Mouse (Mus musculus): ENCODE data around the gene Fzd1.

Gene Fzd1

DNA sequence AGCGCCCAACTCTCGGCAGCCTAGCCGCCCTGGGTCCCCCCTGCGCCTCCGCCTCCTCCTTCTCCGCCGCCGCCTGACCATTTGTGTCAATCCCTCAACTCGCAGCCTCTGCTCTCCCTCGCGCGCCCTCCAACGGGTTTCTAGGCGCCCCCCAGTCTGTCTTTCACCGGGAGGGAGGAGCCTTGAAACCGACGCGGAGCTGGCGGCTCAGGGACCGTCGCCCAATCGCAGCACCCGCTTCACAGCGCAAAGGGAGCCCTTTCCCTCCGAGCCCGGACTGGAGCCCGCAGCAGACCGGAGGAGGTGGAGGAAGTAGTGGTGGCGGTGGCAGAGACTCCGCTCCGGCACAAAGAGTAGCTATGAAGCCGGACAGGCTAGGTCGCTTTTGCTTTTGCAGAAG, at the start of gene Fzd1:
TSS of gene Fzd1 (minus strand) at position 134 of the 400 bp plus-strand sequence.
- DNase-seq (ENCODE audit: low spot score in 2 of 2) = peak; percentile 91 to 93

DNA sequence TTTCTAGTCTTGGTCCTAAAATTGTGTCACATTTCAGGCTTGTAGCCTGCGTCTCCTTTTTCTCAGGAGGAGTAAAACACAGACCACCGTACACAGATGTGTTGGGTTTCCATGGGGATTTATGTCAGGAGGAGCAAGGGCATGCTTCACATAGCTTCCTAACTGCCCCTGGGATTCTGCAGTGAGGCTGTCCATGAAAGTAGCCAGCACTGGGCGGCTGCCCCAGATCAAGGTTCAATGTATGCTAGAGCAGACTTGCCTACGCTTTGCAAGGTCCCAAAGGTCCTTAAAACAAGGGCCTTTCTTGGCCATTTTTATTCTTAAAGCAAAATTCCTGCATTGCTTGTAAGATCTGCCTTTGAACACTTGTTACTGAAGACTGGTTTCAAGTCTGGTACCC, 47.4 kb upstream of the Fzd1 start:
- no peak for DNase-seq (ENCODE audit: low spot score in 2 of 2)

DNA sequence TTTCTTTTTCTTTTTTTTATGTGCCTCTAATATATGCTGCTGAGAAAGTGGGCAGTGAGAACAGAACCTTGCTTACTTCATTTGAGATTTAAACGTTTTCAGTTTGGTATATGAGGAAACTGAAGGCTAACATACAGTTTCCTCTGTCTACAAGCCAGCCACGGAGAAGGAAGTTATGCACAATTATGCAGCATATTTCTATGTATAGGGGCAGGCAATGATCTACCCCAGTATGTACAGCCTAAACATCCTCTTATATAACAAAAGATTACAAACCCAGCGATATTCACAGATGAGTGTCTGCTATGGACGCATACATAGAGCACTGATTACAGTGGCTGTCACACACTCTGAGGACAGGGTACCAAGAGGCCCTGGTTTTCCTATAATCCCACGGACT, 45.9 kb upstream of the Fzd1 start:
- DNase-seq (ENCODE audit: low spot score in 2 of 2) = no peak

DNA sequence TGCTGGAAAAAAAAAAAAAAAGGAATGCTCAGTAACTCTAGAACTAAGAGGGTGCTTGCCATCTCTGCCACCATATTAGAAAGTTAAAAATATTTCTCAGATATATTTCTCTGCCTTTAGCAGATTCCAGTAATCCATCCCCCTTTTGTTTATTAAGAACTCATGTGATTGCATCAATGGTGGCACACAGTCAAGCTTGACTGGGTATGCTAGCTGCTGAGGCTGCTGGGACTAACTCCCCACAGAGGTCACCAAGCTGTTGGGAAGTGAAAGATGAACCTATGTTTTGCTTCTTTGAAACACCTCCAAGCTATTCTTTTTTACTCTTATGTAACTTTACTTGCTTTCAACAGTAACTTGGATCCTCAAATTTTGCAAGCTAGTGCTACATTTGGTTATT, 44.1 kb upstream of the Fzd1 start:
- DNase-seq (ENCODE audit: low spot score in 2 of 2) = no peak

DNA sequence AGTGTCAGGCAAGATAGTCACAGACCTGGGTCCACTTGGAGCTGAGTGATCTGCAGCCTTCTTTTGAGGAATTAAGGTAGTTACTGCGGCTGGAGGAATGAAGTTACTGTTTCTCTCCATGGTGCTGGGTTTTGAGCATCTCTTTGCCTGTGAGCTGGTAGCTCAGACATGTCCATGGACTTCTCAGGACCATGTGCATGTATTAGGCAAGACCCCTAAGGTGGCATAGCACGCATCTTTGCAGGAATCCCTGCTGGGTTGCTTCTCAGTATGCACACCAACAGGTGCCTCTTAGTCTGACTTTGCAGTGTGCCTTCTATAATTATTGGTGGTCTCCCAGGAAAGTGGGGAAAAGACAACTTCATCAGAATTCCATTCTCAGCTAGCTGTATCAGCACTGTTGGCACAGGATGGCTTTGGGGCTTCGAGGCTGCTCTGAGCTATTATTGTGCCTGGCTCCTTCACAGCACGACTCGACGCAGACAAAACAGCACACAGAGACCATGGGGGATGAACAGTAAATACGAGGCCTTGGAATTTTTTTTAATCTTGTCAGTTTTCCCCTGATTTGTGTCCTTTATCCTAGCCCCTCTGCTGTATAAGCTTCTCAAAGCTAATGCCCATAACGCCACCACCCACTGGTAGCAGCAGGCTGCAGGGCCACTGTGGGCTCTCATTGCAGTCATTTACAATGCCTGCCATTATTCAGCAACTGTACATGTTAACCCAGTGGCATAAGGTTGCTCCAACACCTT, 43.4 kb upstream of the Fzd1 start:
- DNase-seq (ENCODE audit: low spot score in 2 of 2) = no peak

DNA sequence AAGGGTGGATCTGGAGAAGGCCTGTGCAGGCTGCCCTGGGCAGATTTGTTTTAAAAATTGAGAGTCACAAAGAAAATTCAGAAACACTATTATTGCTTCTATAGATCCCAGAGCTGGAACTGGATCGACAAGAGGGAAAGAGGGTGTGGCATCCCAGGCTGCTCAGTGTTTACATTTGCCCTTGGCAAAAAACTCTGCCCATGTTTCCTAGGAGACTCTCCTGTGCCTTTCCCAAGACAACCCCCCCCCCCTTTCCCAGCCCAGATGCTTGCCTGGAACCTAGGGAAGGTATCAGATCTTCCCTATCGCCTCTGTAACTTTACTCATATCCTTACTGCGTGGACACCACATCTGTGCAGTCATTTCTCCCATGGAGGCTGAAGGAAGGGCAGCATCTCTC, 33.4 kb upstream of the Fzd1 start:
- DNase-seq (ENCODE audit: low spot score in 2 of 2) = no peak

DNA sequence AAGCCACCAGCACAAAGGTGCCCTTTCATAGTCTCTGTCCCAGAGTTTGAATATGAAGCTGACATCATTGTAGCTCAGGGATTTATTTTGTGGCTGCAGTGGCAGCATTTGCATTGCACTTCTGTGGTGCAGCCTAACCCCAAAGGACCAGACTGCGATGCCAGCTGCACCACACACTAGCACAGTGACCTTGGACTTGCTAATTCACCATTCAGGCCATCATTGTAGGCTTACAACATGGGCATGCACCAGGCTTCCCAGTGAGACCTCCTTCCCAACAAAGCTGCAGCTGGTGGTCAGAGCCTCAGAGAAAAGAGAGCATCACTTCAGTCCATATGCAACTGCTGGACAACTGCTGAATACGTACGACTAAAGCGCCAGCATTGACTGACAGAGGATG, 32.4 kb upstream of the Fzd1 start:
- no peak for DNase-seq (ENCODE audit: low spot score in 2 of 2)

DNA sequence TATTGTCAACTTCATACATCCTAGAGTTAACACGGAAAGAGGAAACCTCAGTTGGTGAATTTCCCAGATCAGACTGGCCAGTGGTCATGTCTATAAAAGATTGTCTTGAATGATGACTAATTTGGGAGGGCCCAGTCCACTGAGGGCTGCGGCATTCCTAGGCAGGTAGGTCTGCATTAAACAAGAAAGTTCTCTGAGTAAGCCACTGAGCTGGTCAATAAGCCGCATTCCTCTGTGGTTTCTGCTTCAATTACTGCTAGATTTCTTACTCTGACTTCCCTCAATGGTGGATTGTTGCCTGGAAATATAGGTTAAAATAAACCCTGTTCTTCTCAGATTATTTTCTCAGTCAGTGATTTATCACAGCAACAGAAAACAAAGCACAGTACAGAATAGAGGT, 30.6 kb upstream of the Fzd1 start:
- no peak for DNase-seq (ENCODE audit: low spot score in 2 of 2)

DNA sequence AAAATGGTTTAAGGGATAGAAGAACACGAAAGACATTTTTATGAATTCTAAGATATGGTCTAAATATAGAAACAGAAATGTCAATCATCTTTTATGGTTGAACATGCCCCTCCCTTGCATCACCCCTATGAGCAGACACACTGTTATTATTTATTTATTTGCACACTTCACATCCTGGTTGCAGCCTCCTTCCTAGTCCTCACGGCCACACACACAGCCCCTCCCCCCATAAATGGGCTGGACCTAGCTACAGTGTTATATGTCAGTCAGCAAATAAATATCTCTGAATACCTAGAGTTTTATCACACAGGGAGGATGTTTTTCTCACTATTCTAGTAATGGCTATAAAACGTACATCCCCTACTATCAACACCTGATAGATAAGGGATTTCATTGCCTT, 29.0 kb upstream of the Fzd1 start:
- no peak for DNase-seq (ENCODE audit: low spot score in 2 of 2)

DNA sequence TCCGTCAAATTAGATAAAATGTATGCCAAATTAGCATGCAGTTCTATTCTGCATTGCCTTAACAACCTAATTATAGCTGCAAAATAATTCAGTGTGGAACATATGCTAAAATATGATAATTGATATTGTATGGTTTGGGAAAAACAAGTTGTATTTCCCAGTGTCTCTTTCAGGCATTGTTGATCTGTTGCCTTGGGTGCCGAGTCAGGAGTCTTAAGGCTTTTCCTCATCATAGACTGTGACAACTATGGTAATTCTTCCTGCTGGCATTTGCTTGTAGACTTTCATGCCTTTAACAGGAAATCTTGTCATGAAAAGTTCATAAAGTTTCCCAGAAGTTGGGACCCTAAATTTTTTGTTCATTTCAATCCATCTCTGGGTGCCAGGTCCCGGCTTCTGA, 20.4 kb upstream of the Fzd1 start:
- DNase-seq (ENCODE audit: low spot score in 2 of 2) = no peak

DNA sequence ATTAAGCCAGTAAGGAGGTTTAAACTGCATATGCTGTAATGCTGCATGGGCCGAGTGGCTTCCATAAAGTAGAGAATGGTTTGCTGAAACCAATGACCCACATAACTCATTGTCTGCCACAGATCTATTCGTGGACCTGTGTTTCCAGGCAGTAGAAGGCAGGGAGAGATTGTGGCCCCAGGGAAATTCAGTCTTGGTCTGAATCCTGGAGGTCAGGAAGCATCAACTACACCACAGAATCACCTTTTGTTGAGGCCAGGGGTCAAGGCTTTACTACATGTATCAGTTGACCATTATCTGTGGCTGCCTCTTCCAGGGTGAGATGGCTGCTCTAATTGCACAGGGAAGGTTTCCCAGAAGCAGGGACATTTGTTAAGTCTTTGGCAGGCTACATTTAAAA, 18.7 kb upstream of the Fzd1 start:
- DNase-seq (ENCODE audit: low spot score in 2 of 2) = no peak

DNA sequence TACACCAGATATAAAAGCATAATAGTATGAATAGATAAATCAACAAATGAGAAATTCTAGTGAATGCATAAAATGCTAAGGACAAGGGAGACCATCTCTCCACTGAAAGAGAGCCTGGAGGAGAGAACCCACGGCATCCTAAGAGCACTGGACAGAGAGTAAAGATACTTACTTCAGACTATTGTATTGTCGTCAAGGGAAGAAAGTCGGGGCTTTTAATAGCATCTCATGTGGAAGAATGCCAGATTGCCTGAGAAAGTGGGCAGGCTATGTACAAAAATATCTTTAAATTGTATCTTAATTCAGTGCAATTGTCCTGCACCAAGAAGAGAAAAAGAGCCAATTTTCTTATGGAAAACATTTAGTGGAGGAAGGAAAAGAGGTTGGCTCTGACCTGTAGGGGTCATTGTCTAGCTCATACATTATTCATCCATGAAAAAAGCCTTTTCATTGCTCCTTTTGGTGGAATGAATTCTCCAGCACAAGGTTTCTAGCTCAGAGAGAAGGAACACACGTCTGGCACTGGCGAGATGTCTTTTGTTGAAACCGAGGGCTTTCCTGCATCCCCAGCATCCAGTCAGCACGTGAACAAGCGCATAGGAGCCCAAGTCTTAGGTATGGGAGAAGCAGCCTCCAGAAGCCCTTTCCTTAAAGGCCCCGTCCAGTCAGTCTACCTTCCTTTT, 15.4 kb upstream of the Fzd1 start:
- no peak for DNase-seq (ENCODE audit: low spot score in 2 of 2)

DNA sequence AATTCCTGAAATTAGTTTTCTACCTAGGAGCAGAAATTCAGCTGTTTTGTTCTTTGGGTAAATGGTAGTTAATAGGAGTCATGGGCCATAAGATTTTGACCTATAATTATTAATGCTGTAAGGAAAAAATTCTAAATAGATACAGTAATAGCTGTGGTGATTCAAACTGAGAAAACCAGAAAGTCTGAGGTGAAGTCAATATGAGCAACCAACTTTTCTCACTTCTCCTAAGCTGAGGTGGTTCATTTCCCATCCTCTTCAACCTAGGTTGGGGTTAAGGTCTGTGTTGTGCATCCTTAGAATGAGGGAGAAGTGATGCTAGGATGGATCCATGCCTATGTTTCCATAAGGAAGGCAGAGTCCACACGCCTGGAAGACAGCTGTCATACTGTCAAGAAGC, 12.8 kb upstream of the Fzd1 start:
- DNase-seq (ENCODE audit: low spot score in 2 of 2) = no peak

DNA sequence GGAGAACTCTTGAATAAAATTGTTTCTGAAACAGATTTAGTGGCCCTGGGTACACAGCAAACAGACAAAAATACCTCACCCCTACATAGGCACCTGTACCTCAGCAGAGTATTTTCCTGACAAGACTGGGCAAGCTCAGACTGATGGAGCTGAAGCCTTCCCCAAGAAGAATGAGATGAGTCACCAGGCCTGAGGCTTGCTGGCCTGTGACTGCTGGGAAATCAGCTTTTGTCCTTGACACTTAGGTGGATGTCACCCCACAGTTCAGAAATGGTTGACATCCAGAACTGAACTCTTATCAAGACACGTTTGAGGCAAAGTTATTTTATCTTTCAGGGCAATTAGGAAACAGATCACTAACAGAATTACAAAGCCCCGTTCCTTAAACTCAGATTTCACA, 10.1 kb upstream of the Fzd1 start:
- DNase-seq (ENCODE audit: low spot score in 2 of 2) = peak in 1 of 2 experiments; percentile 45

DNA sequence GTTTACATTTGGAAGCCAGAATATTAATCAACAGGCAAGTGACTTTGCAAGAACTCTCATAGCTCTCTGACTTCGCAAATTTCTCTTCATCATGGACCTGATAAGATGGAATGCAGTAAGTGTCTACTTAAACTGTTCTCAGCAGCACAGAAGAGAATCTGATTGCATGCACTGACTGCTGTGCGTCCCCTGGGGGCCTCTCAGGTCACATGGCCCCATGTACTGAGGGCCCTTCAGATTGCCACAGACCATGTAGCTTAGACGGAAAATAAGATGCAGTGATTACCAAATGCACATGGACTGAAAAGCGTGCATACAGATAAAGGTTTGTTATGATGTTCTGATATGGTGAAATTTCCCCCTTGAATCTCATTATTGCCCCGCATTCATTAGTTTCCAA, 8.9 kb upstream of the Fzd1 start:
- no peak for DNase-seq (ENCODE audit: low spot score in 2 of 2)

DNA sequence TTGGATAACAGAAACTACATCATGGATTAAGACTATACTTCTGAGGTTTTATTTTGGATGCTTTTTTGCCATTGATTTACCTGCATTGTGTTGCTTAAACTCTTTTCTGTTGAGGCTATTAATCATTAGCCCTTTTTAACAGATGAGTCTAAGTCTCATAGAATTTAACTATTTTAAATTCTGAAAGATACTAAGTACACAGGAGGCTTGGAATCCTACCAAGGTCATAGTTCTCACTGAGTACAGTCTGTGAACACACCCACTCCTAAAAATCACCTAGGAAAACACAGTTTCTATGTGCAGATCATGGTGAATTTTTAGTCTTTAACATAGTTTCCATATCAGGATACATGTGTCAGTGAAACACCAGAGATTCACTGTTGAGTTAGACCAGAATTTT, 4.1 kb upstream of the Fzd1 start:
- DNase-seq (ENCODE audit: low spot score in 2 of 2) = no peak

DNA sequence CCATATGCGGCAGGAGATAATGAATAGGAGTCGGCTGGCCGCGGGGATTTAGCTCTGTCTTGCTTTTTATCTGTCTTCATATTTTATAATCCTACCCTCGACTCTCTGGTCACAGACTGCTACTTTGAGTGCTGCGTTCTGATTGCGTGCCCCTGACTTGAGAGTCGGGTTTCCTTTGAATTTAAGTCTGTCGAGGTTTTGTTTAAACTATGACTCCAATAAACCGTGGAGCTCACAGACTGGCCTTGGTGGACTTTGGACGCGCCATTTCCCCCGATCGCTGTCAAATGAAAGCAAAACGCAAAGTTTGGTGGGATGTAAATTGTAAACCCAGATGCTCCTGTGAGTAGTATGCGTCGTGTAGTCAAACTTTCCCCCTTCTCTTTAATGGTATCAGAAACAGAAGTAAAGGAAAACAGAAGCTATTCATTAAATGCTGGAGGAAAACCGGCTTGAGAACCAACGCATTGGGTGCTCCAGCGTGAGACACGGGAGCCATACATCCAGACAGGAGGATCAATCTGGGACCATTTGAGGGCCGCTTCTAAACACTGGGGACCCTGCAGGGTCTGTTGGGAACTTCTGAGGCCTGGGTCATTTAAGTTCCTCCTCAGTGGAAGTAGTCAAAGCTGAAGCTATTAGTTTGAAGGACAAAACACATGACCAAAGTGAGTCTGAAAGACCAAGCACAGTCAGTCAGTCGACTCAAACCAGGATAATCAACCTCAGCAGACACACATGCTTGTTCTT, 671 bp upstream of the Fzd1 start:
- DNase-seq (ENCODE audit: low spot score in 2 of 2) = no peak

DNA sequence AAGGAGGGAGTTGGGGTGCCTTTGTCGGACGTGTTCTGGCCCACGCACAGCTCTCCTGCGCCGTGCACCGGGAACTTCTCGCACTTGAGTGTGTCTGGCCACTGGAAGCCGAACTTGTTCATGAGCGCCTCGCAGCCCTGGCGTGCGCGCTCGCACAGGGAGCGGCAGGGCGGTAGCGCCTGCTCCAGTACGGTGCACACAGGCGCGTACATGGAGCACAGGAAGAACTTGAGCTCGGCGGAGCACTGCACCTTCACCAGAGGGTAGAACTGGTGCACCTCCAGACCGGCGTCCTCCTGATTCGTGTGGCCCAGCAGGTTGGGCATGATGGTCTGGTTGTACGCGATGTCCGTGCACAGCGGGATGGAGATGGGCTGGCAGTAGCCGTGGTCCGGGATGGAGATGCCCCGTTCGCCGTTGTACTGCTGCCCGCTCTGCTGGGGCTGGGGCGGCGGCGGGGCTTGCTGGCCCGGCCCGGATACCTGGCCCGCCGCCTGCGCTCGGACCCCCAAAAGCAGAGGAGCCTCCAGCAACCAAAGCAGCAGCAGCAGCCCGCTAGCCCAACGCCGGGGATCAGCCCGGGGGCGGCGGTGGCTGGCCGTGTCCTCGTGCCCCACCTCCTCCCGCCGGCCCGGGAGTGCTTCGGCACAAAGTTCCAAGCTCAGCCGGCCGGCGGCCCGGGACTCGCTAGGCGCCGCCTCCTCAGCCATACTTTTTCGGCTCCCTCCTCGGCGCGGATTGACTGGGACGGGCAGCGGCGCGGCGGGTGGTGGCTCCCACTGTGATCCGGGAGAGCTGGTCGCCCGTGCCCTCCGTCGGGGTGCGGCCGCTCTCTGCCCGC, 744 bp downstream of the Fzd1 start:
- DNase-seq (ENCODE audit: low spot score in 2 of 2) = peak; percentile 48 to 68

DNA sequence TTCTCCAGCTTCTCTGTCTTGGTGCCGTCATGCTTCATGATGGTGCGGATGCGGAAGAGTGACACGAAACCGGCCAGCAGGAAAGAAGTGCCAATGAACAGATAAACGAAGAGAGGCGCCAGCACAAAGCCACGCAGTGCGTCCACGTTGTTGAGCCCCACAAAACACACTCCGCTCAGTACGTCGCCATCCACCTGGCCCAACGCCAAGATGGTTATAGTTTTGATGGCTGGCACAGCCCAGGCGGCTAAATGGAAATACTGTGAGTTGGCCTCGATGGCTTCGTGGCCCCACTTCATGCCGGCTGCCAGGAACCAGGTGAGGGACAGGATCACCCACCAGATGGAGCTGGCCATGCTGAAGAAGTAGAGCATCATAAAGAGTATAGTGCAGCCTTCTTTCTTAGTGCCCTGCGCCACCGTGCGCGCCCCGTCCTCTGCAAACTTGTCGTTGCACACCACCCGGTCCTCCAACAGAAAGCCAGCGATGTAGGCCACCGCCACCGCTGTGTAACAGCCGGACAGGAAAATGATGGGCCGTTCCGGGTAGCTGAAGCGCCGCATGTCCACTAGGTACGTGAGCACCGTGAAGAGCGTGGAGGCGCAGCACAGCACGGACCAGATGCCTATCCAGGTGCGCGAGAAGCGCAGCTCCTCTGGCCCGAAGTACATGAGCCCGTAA, 1.7 kb downstream of the Fzd1 start:
- peak in 1 of 2 experiments; percentile 11 for DNase-seq (ENCODE audit: low spot score in 2 of 2)

DNA sequence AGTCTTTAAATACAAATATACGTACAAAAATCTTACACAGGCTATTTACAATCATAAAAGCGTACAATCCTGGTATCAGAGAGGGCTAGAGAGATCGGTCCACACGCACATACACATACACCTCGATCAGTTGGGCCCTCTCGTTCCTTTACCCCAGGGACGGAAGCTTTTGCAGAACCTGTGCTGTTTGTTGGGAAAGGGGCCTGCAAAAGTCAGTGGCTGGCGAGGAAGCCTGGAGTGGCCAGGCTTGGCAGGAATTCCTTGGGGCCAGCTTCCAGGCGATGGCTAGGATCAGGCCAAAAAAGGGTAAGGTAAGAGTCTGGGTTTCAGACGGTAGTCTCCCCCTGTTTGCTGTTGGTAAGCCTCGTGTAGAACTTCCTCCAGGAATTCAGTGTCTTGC, 2.5 kb downstream of the Fzd1 start:
- no peak for DNase-seq (ENCODE audit: low spot score in 2 of 2)

DNA sequence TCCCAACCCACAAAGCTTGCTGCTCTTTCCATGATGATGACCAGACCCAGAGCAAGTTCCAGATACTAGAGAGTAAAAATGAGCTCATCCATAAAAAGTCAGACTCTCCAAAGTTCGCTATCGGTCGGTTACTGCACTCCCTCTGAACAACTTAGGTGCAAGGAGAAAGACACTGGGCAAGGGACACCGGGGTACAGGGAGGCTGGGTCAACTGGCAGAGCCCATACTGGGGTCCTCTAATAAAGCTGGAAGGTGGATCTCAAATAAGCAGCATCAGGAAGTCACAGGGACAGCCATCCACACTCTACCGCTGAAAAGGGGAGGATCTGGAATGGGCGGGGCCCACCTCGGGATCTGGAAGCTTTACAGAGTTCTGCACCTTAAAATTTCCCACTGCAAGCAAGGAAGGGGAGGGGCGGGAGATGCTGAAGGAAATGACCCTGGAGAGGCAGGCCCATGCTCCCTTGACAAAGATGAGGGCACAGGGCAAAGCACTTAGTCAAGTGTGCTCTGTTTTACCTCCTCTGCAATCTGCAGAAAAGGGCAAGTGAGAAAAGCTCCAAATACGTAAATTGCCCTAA, 3.0 kb downstream of the Fzd1 start:
- no peak for DNase-seq (ENCODE audit: low spot score in 2 of 2)

Data from urinary bladder, adult 18-20 months (tissue).